Mouse (Mus musculus): ENCODE data around the gene Dnajc3.

DNA sequence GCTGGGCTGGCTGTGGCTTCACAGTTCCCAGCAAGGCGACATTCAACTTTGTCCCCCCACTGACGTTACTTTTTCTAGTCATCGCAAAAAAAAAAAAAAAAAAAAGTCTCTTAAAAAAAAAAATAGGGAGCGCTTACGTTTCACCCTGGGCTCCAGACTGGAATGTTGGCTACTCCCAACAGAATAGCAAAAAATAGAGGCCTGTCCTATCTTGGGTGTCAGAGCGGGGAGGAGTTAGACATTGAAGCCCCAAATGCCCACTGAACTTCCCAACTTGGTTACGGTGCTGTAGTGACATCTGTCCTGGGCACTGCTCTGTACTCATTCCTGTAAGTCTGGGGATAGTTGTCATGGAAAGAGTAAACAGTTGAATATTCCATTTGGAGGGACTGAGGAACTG lies 775 bp downstream of the Dnajc3 start:
- TF ChIP-seq GATA1 (IDR thresholded peaks at IDR 0.05; ENCODE audit: low read length) (no peak), TAL1 (IDR thresholded peaks at IDR 0.05; ENCODE audit: low read length) (no peak)
